Comparison of ENCODE assay signal across 26 mouse cellular contexts in the genomic region with DNA sequence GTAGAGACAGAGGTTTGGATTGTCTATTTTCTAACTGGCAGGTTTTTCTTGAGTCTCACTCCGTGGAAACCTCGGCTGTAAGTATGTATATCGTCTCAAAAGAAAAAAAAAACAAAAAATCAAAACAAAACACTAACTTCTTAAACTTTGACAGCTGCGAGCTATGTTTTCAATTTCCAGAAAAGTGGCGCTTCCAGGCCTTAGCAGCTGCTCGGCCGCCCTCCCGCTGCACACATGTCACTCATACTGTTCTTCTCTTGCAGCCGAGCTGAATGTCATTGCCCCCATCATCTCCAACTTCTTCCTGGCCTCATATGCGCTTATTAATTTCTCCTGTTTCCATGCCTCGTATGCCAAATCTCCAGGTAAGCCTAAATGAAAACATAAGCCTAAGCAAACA. TPM values are rescaled to one million over a fixed set of nuclear protein-coding genes. Genes with fewer than 3 reads are reported as not detected.
"Had no signal": no experiment of that assay in that cellular context is flagged by ENCODE, and none has a peak within 500 bp of the region (broad histone marks: within the 10 kb centered on the region; RNA-seq: fewer than 3 reads in every experiment).

No protein-coding gene starts in this region.

- ATAC-seq: midbrain, embryonic 16.5 days had no signal

- H3K4me1 ChIP-seq: midbrain, embryonic 10.5 days; midbrain, embryonic 12.5 days; neural tube, embryonic 15.5 days had no signal

- DNase-seq: lung, embryonic 14.5 days; lung, postnatal 10 days; lung, postnatal 4 days; midbrain, embryonic 14.5 days; retina, postnatal 1 day; right cerebral cortex, adult 18-20 months; right cerebral cortex, postnatal 25 days; right cerebral cortex, postnatal 4 days; spleen, adult 18-20 months; thymus, adult 18-20 months; thymus, postnatal 14 days; thymus, postnatal 36 days had no signal

- H3K27ac ChIP-seq: midbrain, embryonic 10.5 days; midbrain, embryonic 12.5 days; neural tube, embryonic 13.5 days; neural tube, embryonic 15.5 days had no signal

- H3K27me3 ChIP-seq: neural tube, embryonic 13.5 days; neural tube, embryonic 15.5 days had no signal

- H3K4me2 ChIP-seq: lung, embryonic 14.5 days; midbrain, embryonic 12.5 days; neural tube, embryonic 13.5 days; neural tube, embryonic 15.5 days had no signal

- H3K4me3 ChIP-seq: midbrain, embryonic 10.5 days; midbrain, embryonic 12.5 days; myocyte; neural tube, embryonic 13.5 days; neural tube, embryonic 15.5 days had no signal

- H3K9me3 ChIP-seq: midbrain, embryonic 10.5 days; midbrain, embryonic 12.5 days; neural tube, embryonic 13.5 days; neural tube, embryonic 15.5 days had no signal

- H3K36me3 ChIP-seq: midbrain, embryonic 10.5 days; midbrain, embryonic 12.5 days; neural tube, embryonic 13.5 days; neural tube, embryonic 15.5 days had no signal

- H3K9ac ChIP-seq: lung, embryonic 14.5 days; midbrain, embryonic 12.5 days; neural tube, embryonic 13.5 days; neural tube, embryonic 15.5 days had no signal

RNA-seq across cellular contexts. Expression of gene Slc12a1, which starts 35.6 kb away (rescaled TPM):
- total RNA-seq: megakaryocyte, adult 5-6 weeks had no signal
- polyA plus RNA-seq: lung, embryonic 14.5 days; midbrain, embryonic 10.5 days; midbrain, embryonic 12.5 days; midbrain, embryonic 14.5 days; small intestine, adult 2 months; stomach, embryonic 14.5 days; stomach, embryonic 16.5 days had no signal

RNA-seq across cellular contexts. Expression of gene Ctxn2, which starts 51.4 kb away (rescaled TPM):
- total RNA-seq: megakaryocyte, adult 5-6 weeks; megakaryocyte-erythroid progenitor cell, adult 5-6 weeks had no signal
- polyA plus RNA-seq: lung, embryonic 14.5 days; lung, embryonic 16.5 days; midbrain, embryonic 10.5 days; myocyte; neural tube, embryonic 11.5 days; small intestine, adult 2 months; stomach, embryonic 14.5 days; stomach, embryonic 16.5 days; thymus, postnatal 0 days had no signal
